ENCODE assay signal across 25 mouse cellular contexts in the genomic region with DNA sequence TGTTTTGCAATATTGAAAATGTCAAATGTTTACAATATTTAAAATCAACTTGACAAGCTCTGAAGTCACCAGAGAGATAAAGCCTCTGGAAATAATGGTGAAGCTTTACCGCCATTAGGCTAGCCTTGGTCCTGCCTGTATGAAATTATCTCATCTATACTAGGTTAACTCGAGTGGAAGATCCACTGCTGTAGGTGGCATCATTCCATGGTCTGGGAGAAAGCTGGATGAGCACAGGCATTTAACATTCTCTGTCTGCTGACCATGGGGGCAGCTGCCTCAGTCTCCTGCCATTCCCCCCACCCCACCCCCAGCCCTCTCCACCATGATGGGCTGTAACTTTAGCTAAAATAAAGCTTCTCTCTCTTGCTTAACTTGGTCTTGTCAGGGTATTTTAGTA.
DNase-seq lines count a peak whose midpoint lies in the region; ATAC-seq and TF ChIP-seq lines count a peak whose summit lies in the region.
"Had no signal": no experiment of that assay in that cellular context is flagged by ENCODE, and none has a peak within 500 bp of the region (broad histone marks: within the 10 kb centered on the region; RNA-seq: fewer than 3 reads in every experiment).

No protein-coding gene starts in this region.

- DNase-seq in cerebellum, postnatal 10 days: peak; percentile 55
- DNase-seq in cerebellum, adult 11-12 months: no peak
- peak; percentile 0 for DNase-seq in forebrain, embryonic 10.5 days (ENCODE audit: extremely low spot score, low spot score)
- DNase-seq in forebrain, postnatal 0 days: no peak
- DNase-seq in intestine, embryonic 14.5 days (ENCODE audit: low spot score): peak; percentile 21
- DNase-seq in retina, embryonic 14.5 days (ENCODE audit: low spot score): peak; percentile 20
- no peak for DNase-seq in retina, postnatal 1 day
- DNase-seq: adrenal gland, adult 8-10 months; adrenal gland, postnatal 14 days; B cell, adult 2 months; cerebellum, adult 18-20 months; cerebellum, adult 8-10 months; cerebellum, adult 9-11 months; cerebellum, postnatal 36 days had no signal

- WGBS in forebrain, embryonic 10.5 days: 87% methylated on average over 2 of the region's 2 CpGs
- WGBS in forebrain, postnatal 0 days: 91% methylated on average over 2 of the region's 2 CpGs
- WGBS in intestine, embryonic 14.5 days: 86% methylated on average over 2 of the region's 2 CpGs
- WGBS in intestine, postnatal 0 days: 84% methylated on average over 2 of the region's 2 CpGs

- H3K9ac ChIP-seq in forebrain, postnatal 0 days: no peak overlapping the region
- H3K9ac ChIP-seq in intestine, embryonic 14.5 days (ENCODE audit: low read length): no peak overlapping the region
- H3K9ac ChIP-seq in intestine, postnatal 0 days (ENCODE audit: low read depth, low read length): no peak overlapping the region
- H3K9ac ChIP-seq: embryonic facial prominence, embryonic 12.5 days; forebrain, embryonic 12.5 days had no signal

- H3K4me1 ChIP-seq in forebrain, embryonic 10.5 days: no peaks in the 10 kb centered on the region
- no peaks in the 10 kb centered on the region for H3K4me1 ChIP-seq in forebrain, postnatal 0 days (ENCODE audit: insufficient read depth)
- peaks cover 7% of the 10 kb centered on the region; the same call in 1 of the 2 replicates for H3K4me1 ChIP-seq in intestine, embryonic 14.5 days (replicated peaks; ENCODE audit: control insufficient read depth, insufficient read depth, low read length)
- no peaks in the 10 kb centered on the region for H3K4me1 ChIP-seq in intestine, postnatal 0 days (replicated peaks; ENCODE audit: control insufficient read depth, insufficient read depth, low read length)
- H3K4me1 ChIP-seq: embryonic facial prominence, embryonic 10.5 days; embryonic facial prominence, embryonic 12.5 days; forebrain, embryonic 12.5 days had no signal

- no peaks in the 10 kb centered on the region for H3K27me3 ChIP-seq in forebrain, embryonic 10.5 days (ENCODE audit: poor library complexity, severe bottlenecking)
- no peaks in the 10 kb centered on the region for H3K27me3 ChIP-seq in forebrain, postnatal 0 days (ENCODE audit: insufficient read depth, low read length)
- H3K27me3 ChIP-seq in intestine, embryonic 14.5 days (replicated peaks; ENCODE audit: control insufficient read depth, insufficient read depth, low read length): no peaks in the 10 kb centered on the region
- no peaks in the 10 kb centered on the region for H3K27me3 ChIP-seq in intestine, postnatal 0 days (replicated peaks; ENCODE audit: control insufficient read depth, insufficient read depth, low read length)
- H3K27me3 ChIP-seq: CH12.LX; embryonic facial prominence, embryonic 12.5 days; forebrain, embryonic 12.5 days; Patski had no signal

- H3K4me3 ChIP-seq in forebrain, embryonic 10.5 days: no peak overlapping the region
- no peak overlapping the region for H3K4me3 ChIP-seq in forebrain, postnatal 0 days (ENCODE audit: low read depth, low read length)
- no peak overlapping the region for H3K4me3 ChIP-seq in intestine, embryonic 14.5 days (ENCODE audit: low read depth, low read length)
- no peak overlapping the region for H3K4me3 ChIP-seq in intestine, postnatal 0 days (ENCODE audit: low read depth, low read length)
- H3K4me3 ChIP-seq: embryonic facial prominence, embryonic 10.5 days; embryonic facial prominence, embryonic 12.5 days; forebrain, embryonic 12.5 days had no signal

- no peak for TF ChIP-seq CTCF in forebrain, postnatal 0 days (IDR thresholded peaks at IDR 0.05; ENCODE audit: low read depth)
- TF ChIP-seq CTCF in intestine, postnatal 0 days (IDR thresholded peaks at IDR 0.05; ENCODE audit: low read depth): no peak

- H3K4me2 ChIP-seq in forebrain, postnatal 0 days (ENCODE audit: low read depth): no peak overlapping the region
- no peak overlapping the region for H3K4me2 ChIP-seq in intestine, embryonic 14.5 days (ENCODE audit: low read length)
- H3K4me2 ChIP-seq in intestine, postnatal 0 days (replicated peaks; ENCODE audit: low read depth): no peak overlapping the region
- H3K4me2 ChIP-seq: embryonic facial prominence, embryonic 12.5 days; forebrain, embryonic 12.5 days had no signal

- H3K9me3 ChIP-seq in forebrain, embryonic 10.5 days: no peaks in the 10 kb centered on the region
- no peaks in the 10 kb centered on the region for H3K9me3 ChIP-seq in forebrain, postnatal 0 days (ENCODE audit: low read length)
- H3K9me3 ChIP-seq in intestine, embryonic 14.5 days (ENCODE audit: control insufficient read depth, low read length): no peaks in the 10 kb centered on the region
- no peaks in the 10 kb centered on the region for H3K9me3 ChIP-seq in intestine, postnatal 0 days (ENCODE audit: control insufficient read depth)
- H3K9me3 ChIP-seq: embryonic facial prominence, embryonic 10.5 days; embryonic facial prominence, embryonic 12.5 days; forebrain, embryonic 12.5 days; G1E had no signal

- no peak overlapping the region for H3K27ac ChIP-seq in forebrain, embryonic 10.5 days
- no peak overlapping the region for H3K27ac ChIP-seq in forebrain, postnatal 0 days (ENCODE audit: low read depth, low read length)
- H3K27ac ChIP-seq in intestine, embryonic 14.5 days (ENCODE audit: low read depth): no peak overlapping the region
- no peak overlapping the region for H3K27ac ChIP-seq in intestine, postnatal 0 days (ENCODE audit: low read depth, low read length)
- H3K27ac ChIP-seq: embryonic facial prominence, embryonic 10.5 days; embryonic facial prominence, embryonic 12.5 days; forebrain, embryonic 12.5 days had no signal

- no peak for ATAC-seq in forebrain, postnatal 0 days
- ATAC-seq in intestine, embryonic 14.5 days (replicated peaks; ENCODE audit: low FRiP score, low TSS enrichment, low read depth): no peak
- ATAC-seq in intestine, postnatal 0 days: no peak
- ATAC-seq: activated CD4-positive, CD25-positive, alpha-beta regulatory T cell, adult 4 months; CD4-positive, CD25-positive, alpha-beta regulatory T cell, adult 4 months; forebrain, embryonic 14.5 days; forebrain, embryonic 16.5 days; Patski had no signal

- 0 out of 2 replicates have a peak, but pooled peaks cover 2% of the 10 kb centered on the region for H3K36me3 ChIP-seq in forebrain, embryonic 10.5 days (replicated peaks)
- H3K36me3 ChIP-seq in forebrain, postnatal 0 days (ENCODE audit: insufficient read depth): no peaks in the 10 kb centered on the region
- H3K36me3 ChIP-seq in intestine, embryonic 14.5 days (ENCODE audit: control insufficient read depth, insufficient read depth, low read length): peaks cover 15% of the 10 kb centered on the region
- no peaks in the 10 kb centered on the region; the same call in 1 of the 2 replicates for H3K36me3 ChIP-seq in intestine, postnatal 0 days (ENCODE audit: control insufficient read depth, insufficient read depth)
- H3K36me3 ChIP-seq: embryonic facial prominence, embryonic 12.5 days; forebrain, embryonic 12.5 days had no signal

Comparison
In these comparisons a context has a peak if more than half of its experiments do, and no peak if none do; other contexts are left out.
1. DNase-seq: peak in cerebellum, postnatal 10 days (2 of 2), forebrain, embryonic 10.5 days (single experiment), intestine, embryonic 14.5 days (single experiment) and retina, embryonic 14.5 days (single experiment); none in cerebellum, adult 11-12 months (single experiment), forebrain, postnatal 0 days (single experiment) and retina, postnatal 1 day (single experiment).